Mouse (Mus musculus) cerebellum, adult 9-10 months (tissue): ENCODE measurements around the gene Prkca.

ENCODE experiments used
- DNase-seq: peaks from one replicate; pipeline ENCODE4 v3.0.0; 2022

The Prkca gene

DNA sequence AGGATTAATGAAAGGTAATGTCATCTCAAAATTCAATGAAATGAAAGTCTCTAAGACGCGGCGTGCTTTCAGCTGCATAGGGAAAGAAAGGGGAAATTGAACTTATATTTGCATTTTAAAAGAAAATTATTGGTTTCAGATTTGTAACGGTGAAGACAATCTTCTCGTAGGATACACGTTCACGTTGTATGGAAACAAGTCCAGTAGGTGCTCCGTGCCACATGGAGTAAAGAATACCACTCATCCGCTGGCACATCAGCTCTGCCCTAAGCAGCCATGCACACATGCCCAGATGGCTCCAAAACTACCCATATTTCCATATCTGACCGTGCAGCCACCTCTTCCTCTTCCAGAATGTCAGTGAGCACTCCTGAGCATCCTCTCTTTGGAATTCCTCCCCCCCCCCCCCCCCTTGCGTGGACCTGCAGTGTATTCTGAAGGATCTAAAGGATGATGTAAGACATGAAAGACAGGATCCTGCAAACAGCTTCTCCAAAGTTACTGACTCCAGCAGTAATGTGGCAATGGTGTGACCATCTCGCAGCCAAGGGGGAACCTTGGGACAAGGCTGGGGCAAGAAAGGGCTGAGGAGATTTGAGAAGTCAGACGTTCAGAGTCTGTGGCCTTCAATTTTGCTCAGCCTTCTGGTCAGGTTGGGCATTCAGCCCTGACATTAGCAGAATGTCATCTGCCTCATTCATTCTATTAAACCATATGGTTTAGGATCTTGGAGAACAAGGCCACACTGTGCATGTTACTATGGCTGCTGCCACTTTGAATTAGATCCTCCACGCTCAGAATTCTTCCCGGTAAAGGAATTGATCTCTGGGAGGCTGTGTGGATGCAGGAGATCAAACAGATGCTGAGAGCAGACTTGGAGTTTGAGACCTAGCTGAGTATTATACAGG, 142.8 kb downstream of the Prkca start:
- DNase-seq, result no peak

DNA sequence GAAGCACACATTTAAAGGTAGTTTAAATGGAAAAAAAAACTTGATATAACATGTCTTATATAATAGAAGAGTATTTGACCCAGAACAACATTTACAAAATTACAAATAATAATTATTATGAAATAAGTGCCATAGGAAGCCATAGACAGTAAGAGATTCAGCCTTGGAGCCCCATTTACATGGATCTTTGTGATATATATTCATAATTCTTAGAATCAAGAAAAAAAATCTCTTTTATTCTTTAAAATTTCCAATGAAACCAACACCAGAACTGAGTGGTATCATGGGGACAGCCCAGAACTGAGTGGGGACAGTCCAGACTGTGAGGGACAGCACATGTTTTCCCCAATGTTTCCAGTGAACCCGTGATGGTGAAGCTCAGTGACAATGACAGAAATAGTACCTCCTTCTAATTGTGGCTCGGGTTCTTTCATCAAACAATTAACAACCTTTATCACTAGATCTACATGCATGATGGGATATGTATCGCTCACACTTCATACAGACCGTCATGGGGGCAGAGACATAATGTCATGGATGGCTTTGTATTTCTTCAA, 144.2 kb downstream of the Prkca start:
- DNase-seq, result no peak

DNA sequence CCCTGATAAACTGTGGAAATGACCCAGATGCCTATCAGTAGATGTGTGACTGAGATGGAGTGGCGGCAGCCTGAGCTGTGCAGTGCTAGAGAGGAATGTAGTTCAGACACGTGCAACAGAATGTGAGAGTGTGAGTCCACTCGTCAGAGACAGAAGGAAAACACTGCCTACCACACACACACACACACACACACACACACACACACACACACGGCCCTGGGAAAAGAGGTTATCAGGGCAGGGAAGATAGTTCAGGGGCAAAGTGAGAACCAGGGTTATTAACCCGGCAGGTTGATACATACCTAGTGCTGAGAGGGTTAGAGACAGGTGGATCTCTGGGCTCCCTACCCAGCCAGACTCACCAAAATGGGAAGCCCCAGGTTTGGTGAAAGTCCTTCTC, 145.1 kb downstream of the Prkca start:
- no peak for DNase-seq

DNA sequence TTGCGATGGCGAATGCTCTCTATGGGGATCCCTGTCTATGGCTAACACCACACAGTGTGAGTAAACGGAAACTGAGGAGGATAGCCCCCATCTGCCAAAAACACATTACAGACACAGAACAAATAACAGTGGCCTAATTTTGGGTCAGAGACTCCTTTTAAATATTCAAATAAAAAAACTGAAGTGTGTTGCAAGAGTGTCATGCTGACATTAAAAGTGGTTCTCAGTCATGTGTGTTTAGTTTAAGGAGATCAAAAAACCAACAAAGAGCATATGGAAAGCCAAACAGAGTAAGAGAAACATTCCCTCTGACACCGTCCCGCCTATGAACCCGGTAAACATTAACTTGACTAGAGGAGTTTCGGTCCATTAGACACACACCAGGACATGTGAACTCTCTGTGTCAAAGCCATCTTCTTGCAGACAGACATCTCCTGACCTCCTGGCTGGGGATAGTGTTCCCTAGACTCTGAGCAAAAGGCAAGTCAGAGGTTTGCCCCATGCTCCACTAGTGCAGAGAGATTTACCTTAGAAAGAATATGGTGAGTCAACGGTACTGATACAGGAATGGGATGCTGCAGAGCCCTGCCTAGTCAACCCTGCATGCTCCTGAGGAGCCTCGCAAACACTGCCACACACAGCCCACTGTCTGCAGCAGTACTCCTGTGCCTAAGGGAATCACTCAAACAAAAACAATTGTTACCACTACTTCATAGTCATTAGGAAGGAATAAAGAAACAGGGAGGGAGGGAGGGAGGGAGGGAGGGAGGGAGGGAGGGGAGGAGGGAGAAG, 146.1 kb downstream of the Prkca start:
- DNase-seq, result no peak

DNA sequence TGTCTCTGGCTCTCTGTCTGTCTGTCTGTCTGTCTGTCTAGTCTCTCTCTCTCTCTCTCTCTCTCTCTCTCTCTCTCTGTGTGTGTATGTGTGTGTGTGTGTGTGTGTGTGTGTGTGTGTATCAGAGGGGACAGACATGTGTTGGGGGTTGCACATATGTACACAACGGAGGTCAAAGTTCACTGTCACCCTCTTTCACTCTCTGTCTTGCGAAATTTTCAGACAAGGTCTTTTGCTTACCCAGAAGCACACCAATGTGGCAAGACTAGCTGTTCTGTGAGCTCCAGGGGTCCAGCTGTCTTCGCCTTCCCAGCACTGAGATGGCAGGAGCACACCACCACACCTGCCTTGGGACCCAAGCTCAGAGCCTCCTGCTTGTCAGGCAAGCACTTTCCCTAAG, 146.9 kb downstream of the Prkca start:
- no peak for DNase-seq

DNA sequence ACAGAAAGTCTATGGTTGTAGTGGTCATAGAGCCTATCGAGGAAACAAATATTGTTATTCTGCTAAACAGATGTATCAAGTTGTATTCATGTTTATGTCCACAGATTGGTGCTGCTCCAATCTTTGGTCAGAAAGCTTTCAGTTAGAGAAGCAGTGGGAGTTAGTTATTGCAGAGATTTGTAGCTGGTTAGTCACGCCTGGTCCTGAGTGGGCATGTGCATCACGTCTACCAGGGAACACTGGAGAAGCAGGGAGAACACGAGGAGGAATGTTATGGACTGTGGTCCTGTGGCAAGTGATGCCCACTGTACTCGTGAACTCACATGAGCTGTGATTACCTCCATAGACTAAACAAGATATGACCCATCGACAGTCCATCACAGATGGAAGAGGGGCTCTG, 153.4 kb downstream of the Prkca start:
- no peak for DNase-seq

DNA sequence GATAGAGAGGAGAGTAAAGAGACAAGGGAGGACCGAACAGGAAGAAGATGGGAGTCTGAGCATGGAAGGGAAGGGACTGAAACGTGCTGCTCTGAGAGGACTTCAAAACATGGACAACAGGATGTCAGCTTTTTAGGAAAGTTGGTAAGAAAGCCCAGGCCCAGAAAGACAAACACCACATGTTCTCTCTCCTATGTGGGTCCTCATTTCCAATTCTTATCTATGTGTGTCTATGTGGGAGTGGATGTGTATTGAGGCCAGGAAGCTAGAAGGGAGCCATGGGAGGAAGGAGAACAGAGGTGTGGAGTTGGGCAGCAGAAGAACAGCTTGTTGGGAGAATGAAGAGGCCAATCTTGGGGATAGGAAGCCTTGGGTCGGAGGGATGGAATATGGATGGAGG, 154.4 kb downstream of the Prkca start:
- no peak for DNase-seq

DNA sequence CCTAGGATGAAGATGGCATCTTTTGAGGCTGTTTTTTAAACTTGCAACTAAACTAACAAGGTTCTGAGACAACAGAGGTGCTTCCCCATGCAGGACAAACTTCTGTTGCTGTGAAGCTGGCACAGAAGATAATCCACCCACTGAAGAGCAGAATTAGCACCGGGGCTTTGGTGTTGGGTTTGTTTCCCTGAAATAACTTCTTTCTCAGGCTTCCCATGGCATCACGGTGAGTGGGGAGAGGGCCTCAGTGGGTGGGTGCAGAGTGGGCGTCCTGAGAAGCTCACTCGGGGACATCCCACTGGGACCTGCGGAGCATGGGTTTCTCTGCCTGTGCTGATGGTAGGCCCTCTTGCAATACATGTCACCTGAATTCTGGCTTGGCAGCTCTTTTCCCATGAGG, 161.3 kb downstream of the Prkca start:
- DNase-seq, result no peak

DNA sequence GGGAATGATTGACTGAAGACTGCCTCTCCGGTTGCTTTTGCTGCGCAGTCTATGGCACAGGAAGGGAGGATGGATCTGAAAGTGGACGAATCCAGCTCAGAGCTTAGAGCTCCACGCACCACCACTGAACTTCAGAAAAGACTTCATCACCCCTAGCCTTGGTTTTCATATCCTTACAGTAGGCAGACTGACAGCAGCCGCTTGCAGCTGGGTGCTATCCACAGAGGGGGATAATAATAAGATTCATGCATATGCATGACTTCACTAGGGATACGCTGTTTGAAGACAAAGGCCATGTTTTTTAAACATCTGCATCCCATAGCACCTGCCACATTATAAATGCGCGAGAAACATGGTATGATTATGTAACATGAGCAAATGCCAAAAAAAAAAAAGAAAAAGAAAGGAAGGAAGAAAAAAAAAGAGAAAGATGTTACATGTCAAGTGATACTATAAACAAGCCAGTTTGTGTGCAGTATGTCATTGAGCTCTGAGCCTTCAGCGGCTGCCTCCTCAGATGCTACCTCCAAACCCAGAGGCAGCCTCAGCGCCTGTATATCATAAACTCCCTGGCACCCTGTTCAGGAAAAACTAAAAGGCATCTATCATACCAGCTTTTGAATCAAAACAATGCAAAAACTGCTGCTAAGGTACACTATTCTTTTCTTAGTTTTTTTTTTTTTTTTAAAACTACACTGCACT, 162.6 kb downstream of the Prkca start:
- no peak for DNase-seq

DNA sequence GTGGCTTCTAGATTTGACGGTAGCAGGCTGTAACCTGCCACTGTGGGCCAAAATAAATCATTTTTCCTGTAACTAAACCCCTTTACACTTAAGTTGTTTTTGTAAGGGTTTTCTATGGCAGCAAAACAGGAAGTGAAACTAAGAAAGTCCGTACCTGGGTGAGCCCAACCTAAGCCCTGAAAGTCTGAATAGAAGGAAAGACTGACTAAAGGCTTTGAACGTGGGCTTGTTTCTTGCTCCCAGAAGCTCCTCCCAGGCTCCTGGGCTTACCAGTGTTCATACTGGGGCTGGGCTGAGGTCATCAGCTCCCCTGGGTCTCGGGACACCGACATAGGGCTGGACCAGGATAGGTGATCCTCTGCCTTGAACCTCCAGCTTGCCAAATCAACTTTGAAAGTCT, 164.9 kb downstream of the Prkca start:
- DNase-seq, result no peak

DNA sequence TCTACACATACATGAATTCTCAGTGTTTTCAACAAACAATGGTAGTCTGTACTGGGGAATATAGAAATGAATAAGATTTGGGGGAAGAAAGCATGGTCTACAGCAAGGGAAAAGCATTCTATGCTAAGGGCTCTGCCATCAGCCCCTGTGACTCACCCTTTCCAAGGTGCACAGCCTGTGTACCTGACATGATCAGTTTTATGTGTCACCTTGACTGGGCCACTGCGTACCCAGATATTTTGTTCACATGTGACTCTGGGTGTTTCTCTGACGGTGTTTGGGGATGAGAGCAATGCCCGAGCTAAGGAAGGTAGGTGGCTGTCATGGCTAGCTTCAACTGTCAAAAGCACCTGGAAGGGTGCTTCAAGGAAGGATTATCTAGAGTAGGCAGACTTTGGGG, 165.5 kb downstream of the Prkca start:
- DNase-seq, result no peak

DNA sequence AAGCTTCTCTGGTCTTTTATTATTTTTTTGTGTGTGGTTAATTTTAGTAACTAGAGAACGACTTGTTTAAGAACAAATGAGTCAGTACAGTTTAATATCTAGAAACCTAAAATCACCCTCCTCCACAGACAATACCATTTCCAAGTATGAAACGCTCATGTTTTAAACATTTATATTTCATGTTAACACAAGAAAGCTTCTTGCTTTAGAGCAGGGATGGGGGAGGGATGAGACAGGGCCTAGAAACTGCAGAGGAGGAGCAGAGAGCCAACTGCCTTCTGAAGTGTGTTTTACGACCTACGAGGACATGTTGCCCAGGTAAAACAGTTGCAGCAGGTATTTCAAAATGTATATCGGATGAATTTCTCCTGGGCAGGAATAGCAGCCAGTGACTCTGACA, 167.0 kb downstream of the Prkca start:
- DNase-seq, result no peak

DNA sequence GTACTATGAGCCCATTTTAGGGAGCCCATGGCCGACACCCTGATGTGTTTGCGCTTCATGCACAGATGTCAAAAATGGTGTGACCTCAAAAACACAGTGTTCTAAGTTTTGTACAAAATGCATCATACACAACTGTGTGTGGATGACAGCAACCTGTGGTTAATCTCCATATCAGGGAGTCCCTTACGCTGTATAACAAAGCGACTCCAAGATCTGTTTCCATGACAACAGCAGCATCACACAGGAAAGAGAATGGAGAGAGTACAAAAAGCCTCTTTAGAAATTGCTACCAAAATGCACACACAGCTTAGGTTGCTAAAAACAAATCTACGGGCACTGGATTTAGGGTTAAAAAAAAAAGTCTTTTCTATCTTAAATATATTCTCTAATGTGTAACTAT, 171.8 kb downstream of the Prkca start:
- DNase-seq, result no peak

DNA sequence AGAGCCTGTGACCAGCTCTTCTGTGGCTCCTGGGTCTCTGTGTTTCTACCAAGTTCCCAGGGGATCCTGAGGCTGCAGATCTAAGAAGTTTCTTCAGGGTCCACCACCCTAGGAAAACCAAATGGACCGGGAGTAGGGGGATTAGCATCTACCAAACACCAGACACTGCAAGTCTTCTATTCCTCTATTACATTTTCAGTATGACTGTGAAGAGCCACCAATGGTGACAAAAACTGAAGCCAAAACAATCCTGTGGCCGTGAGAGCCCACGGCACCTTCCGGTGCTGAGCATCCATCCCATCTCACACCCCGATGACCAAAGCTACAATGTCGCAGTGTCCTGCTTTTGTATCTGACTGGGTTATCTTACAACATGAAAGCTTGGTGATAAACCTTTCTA, 172.5 kb downstream of the Prkca start:
- DNase-seq, result no peak

DNA sequence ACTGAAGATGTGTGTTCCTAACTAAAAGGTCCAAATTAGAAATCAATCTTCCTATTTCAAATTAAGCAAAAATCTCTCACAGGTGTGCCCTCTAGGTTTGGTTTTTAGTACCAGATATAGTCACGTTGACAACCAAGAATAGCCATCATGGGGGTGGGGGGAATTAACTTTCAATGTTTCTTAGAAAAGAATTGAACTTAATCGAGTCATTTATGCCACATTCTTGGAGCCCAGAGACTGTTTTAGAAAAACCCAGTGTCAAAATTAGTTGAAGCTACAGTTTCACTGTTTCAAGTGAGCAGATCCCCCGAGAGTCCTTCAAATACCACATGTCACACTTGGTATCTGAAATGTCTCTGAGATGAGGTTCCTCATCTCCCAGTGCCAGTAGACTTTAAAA, 173.6 kb downstream of the Prkca start:
- DNase-seq, result no peak

DNA sequence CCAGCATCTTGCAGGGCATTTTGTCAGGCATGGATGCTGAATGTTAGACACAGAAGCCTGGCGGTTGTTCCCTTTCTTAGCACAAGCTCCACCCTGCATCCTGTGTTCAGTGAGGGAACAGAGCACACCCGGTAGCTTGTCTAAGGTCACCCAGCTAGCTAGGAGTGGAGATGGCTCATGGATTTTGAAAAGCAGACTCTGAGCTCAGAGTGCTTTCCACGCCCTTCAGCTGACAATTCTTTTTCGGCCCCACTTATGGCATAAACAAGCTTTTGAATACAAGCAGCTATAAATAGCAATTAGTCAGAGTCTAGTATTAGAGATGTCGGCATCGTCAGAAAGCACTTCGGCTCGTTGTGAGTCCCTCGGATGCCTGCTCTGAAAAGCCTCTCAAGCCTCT, 178.0 kb downstream of the Prkca start:
- DNase-seq, result no peak

DNA sequence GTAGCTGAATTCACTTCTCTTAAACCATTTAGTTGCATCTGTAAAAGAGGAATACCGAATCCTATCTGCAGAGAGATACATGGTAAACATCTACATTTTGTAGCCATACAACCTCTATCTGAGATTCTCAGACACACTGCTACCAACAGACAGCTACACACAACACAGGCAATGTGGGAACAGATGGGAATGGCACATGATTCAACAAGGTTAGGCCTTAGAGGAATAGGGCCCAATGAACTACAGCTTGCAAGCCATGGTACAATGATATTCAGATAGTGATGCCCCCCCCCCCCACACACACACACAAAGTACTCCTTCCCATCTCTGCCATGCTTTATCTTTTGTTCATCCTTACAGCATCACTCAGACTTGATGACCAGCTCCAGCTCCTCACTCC, 181.1 kb downstream of the Prkca start:
- no peak for DNase-seq

DNA sequence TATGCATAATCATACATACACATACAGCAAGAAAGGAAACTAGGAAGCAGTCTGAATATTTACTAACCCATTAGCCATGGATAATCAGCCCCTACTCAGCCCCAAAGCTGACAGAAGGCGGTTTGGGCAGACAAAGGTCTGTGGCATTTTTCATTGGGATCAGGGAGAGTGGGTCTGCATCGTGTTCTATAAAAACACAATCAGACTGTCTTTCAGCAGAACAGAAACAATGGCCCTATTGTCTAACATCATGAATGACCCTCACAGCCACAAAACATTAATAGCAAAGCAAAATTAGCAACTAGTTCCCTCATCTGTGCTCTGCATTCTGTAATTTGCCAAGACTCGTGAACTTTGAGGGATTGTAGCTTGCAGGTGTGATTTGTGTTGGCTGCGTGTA, 181.6 kb downstream of the Prkca start:
- no peak for DNase-seq

DNA sequence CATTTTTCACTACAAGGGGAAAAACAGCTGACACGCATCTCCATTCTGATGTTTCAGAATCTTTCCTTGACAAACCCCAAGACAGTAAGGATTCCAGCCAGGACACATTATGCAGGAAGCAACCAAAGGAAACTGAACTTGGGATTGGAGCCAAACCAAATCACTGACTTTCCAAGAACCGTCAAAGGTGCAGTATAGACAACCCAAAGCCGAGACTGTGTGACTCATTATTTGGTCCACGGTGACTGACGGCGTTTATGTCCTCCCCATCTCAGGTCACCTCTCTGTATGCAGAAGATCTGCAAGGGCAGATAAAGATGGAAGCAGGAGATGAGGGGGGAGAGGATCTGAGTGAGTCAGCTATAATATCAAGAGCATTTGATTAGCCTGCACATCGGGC, 183.7 kb downstream of the Prkca start:
- DNase-seq, result no peak

DNA sequence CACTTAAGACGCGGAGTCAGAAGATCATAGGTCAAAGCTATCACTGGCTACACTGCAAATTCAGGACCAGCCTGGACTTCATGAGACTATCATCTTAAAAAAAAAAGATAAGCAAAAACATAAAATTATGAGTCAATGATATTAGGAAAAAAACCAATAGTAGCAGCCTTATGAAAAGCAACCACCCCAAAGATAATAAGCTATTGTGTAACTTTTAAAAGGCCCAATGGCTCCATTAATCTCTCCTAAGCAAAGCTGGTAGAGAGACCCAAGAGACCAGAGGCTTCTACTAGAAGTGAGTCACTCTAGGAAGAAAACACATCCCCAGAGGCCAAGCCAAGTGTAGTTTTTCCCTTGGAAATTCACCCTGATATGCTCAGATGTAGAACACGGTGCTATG, 185.7 kb downstream of the Prkca start:
- no peak for DNase-seq

DNA sequence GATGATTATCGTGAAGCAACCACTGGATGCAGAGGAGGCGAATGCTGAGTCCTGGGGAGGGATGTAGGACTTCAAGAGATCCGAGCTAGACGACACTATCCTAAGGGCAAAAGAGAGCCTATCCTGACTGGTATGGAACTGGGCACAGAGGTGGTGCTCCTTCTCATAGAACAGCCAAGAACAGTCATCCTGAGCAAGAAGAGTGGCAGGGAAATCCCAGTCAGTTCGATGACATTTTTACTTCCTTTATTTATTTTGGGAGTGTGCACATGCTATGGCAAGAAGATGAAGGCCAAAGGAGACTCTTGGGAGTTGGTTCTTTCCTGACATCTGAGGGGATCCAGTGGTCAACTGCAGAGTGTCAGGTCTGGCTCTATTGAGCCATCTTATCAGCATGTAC, 186.7 kb downstream of the Prkca start:
- DNase-seq, result no peak

DNA sequence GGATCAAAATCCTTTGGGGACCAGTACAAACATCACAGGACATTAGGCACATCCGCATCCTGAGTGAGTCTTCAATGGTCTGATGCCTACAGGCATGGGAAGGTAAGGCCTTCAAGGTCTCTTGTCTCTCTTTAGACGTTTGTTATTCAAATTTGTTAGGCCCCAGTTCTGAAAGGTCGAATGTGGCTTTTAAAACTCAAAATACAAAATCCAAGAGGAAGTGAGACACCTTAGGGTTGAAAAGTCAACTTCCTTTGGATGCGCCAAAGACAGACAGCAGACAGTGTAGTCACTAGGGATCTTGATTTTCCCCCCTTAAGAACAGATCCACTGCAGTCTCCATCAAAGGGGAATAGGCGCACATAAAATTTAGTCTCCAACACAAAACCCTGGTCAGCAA, 187.6 kb downstream of the Prkca start:
- DNase-seq, result no peak

DNA sequence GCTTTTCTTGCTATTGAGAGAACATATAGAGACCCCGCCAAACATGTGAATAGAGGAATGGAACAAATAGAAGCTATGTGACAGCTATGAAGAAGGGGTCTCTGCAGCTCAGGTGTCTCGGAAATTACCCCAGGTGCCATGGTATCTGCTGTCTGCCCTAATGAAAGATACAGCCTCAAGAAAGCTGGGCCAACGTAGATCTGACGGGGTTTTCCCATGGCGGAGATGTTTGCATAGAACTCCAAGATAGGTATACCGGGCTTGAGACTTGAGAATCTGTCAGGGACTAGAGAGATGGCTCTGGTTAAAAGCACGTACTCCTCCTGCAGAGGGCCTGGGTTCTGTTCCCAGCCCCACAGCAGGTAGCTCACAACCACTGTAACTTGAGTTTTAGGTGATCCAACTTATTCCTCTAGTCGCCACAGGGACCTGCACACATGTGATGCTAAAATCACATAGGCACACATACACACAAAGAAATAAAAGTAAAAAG, 188.6 kb downstream of the Prkca start:
- DNase-seq, result no peak
